Mouse (Mus musculus): ENCODE results near the gene Pwwp2b. TPM values are rescaled to one million over a fixed set of nuclear protein-coding genes. Genes with fewer than 3 reads are reported as not detected.

Gene Pwwp2b
- polyA plus RNA-seq, 1 experiment, result 10.9 TPM

- H3K4me1 ChIP-seq (ENCODE audit: control insufficient read depth, insufficient read depth, low read length), result no peaks in the 10 kb centered on the region
- no peak overlapping the region for H3K27ac ChIP-seq (ENCODE audit: insufficient read depth, low read length)
- H3K4me3 ChIP-seq (ENCODE audit: insufficient read depth, low read length), result no peak overlapping the region
- no peak for TF ChIP-seq POLR2A (IDR thresholded peaks at IDR 0.05; ENCODE audit: extremely low read depth, insufficient read depth, low read length)
- no peak for TF ChIP-seq CTCF (IDR thresholded peaks at IDR 0.05; ENCODE audit: extremely low read depth, insufficient read depth, low read length)
These were observed 53.2 kb downstream of the Pwwp2b start for GRCm38 (mm10) chr7:139301505-139301904.

GRCm38 (mm10) chr7:139302314-139302713, 54.0 kb downstream of the Pwwp2b start:
- Histone ChIP-seq H3K27ac (ENCODE audit: insufficient read depth, low read length) (no peak overlapping the region), H3K4me3 (ENCODE audit: insufficient read depth, low read length) (no peak overlapping the region), H3K4me1 (ENCODE audit: control insufficient read depth, insufficient read depth, low read length) (no peaks in the 10 kb centered on the region)
- no peak for TF ChIP-seq CTCF (IDR thresholded peaks at IDR 0.05; ENCODE audit: extremely low read depth, insufficient read depth, low read length)

- no peak for TF ChIP-seq POLR2A (IDR thresholded peaks at IDR 0.05; ENCODE audit: extremely low read depth, insufficient read depth, low read length)
- peak; percentile 98 for TF ChIP-seq CTCF (IDR thresholded peaks at IDR 0.05; ENCODE audit: extremely low read depth, insufficient read depth, low read length)
- Histone ChIP-seq H3K4me1 (ENCODE audit: control insufficient read depth, insufficient read depth, low read length) (no peaks in the 10 kb centered on the region), H3K27ac (ENCODE audit: insufficient read depth, low read length) (no peak overlapping the region), H3K4me3 (ENCODE audit: insufficient read depth, low read length) (no peak overlapping the region)
These were observed 55.2 kb downstream of the Pwwp2b start for GRCm38 (mm10) chr7:139303280-139304011.

- H3K27ac ChIP-seq (ENCODE audit: insufficient read depth, low read length), result no peak overlapping the region
- no peak overlapping the region for H3K4me3 ChIP-seq (ENCODE audit: insufficient read depth, low read length)
- no peak for TF ChIP-seq POLR2A (IDR thresholded peaks at IDR 0.05; ENCODE audit: extremely low read depth, insufficient read depth, low read length)
- no peak for TF ChIP-seq CTCF (IDR thresholded peaks at IDR 0.05; ENCODE audit: extremely low read depth, insufficient read depth, low read length)
- no peaks in the 10 kb centered on the region for H3K4me1 ChIP-seq (ENCODE audit: control insufficient read depth, insufficient read depth, low read length)
These were observed 56.0 kb downstream of the Pwwp2b start for GRCm38 (mm10) chr7:139304322-139304721.

- H3K27ac ChIP-seq (ENCODE audit: insufficient read depth, low read length), result no peak overlapping the region
- TF ChIP-seq CTCF (IDR thresholded peaks at IDR 0.05; ENCODE audit: extremely low read depth, insufficient read depth, low read length), result no peak
- TF ChIP-seq POLR2A (IDR thresholded peaks at IDR 0.05; ENCODE audit: extremely low read depth, insufficient read depth, low read length), result no peak
These were observed 58.8 kb downstream of the Pwwp2b start for GRCm38 (mm10) chr7:139307056-139307455.

GRCm38 (mm10) chr7:139308140-139308895, 60.0 kb downstream of the Pwwp2b start:
- H3K4me1 ChIP-seq (ENCODE audit: control insufficient read depth, insufficient read depth, low read length), result no peaks in the 10 kb centered on the region
- TF ChIP-seq POLR2A (IDR thresholded peaks at IDR 0.05; ENCODE audit: extremely low read depth, insufficient read depth, low read length) (no peak), CTCF (IDR thresholded peaks at IDR 0.05; ENCODE audit: extremely low read depth, insufficient read depth, low read length) (peak; percentile 45)

More at GRCm38 (mm10) chr7:139307056-139307455, 58.8 kb downstream of the Pwwp2b start:
- no peak overlapping the region for H3K4me3 ChIP-seq (ENCODE audit: insufficient read depth, low read length)
- no peaks in the 10 kb centered on the region for H3K4me1 ChIP-seq (ENCODE audit: control insufficient read depth, insufficient read depth, low read length)

GRCm38 (mm10) chr7:139309106-139309505, 60.8 kb downstream of the Pwwp2b start:
- H3K4me3 ChIP-seq (ENCODE audit: insufficient read depth, low read length), result no peak overlapping the region
- H3K4me1 ChIP-seq (ENCODE audit: control insufficient read depth, insufficient read depth, low read length), result no peaks in the 10 kb centered on the region
- TF ChIP-seq CTCF (IDR thresholded peaks at IDR 0.05; ENCODE audit: extremely low read depth, insufficient read depth, low read length) (no peak), POLR2A (IDR thresholded peaks at IDR 0.05; ENCODE audit: extremely low read depth, insufficient read depth, low read length) (no peak)
- no peak overlapping the region for H3K27ac ChIP-seq (ENCODE audit: insufficient read depth, low read length)

More at GRCm38 (mm10) chr7:139308140-139308895, 60.0 kb downstream of the Pwwp2b start:
- no peak overlapping the region for H3K27ac ChIP-seq (ENCODE audit: insufficient read depth, low read length)
- H3K4me3 ChIP-seq (ENCODE audit: insufficient read depth, low read length), result no peak overlapping the region

- TF ChIP-seq POLR2A (IDR thresholded peaks at IDR 0.05; ENCODE audit: extremely low read depth, insufficient read depth, low read length) (no peak), CTCF (IDR thresholded peaks at IDR 0.05; ENCODE audit: extremely low read depth, insufficient read depth, low read length) (no peak)
- Histone ChIP-seq H3K4me1 (ENCODE audit: control insufficient read depth, insufficient read depth, low read length) (no peaks in the 10 kb centered on the region), H3K4me3 (ENCODE audit: insufficient read depth, low read length) (no peak overlapping the region), H3K27ac (ENCODE audit: insufficient read depth, low read length) (no peak overlapping the region)
These were observed 62.2 kb downstream of the Pwwp2b start for GRCm38 (mm10) chr7:139310487-139310951.

GRCm38 (mm10) chr7:139312686-139313085, 64.4 kb downstream of the Pwwp2b start:
- Histone ChIP-seq H3K27ac (ENCODE audit: insufficient read depth, low read length) (no peak overlapping the region), H3K4me1 (ENCODE audit: control insufficient read depth, insufficient read depth, low read length) (no peaks in the 10 kb centered on the region), H3K4me3 (ENCODE audit: insufficient read depth, low read length) (no peak overlapping the region)
- TF ChIP-seq POLR2A (IDR thresholded peaks at IDR 0.05; ENCODE audit: extremely low read depth, insufficient read depth, low read length) (no peak), CTCF (IDR thresholded peaks at IDR 0.05; ENCODE audit: extremely low read depth, insufficient read depth, low read length) (no peak)

Measured in cortical plate, adult 2 months (tissue).